Mouse (Mus musculus) hindbrain, embryonic 13.5 days (tissue): ENCODE data around the gene Piezo1. TPM values are rescaled to one million over a fixed set of nuclear protein-coding genes. Genes with fewer than 3 reads are reported as not detected.
"Not testable (repeated sequence)": the region's sequence is repeated elsewhere in the genome, so short reads cannot be mapped to it uniquely, and the experiment has no call there.

ENCODE experiments used
- ATAC-seq: fragments of 200-750 bp; cut with Nextera tagmentation; 2 replicates; pipeline ENCODE4 v1.8.0; 2017; ENCODE audit warnings: moderate TSS enrichment; ENCODE audit not compliant: low FRiP score
- H3K27ac ChIP-seq: fragments of 300-500 bp; sonication (generic); 2 replicates; pipeline ENCODE4 v1.5.1; 2015; ENCODE audit warnings: inconsistent platforms, mild to moderate bottlenecking, moderate library complexity
- H3K27me3 ChIP-seq: fragments of 300-500 bp; sonication (generic); 2 replicates; pipeline ENCODE4 v1.6.1; 2015; ENCODE audit warnings: mild to moderate bottlenecking, inconsistent platforms
- H3K36me3 ChIP-seq: fragments of 300-500 bp; sonication (generic); 2 replicates; pipeline ENCODE4 v1.6.1; 2015; ENCODE audit warnings: mild to moderate bottlenecking, inconsistent platforms
- H3K4me1 ChIP-seq: fragments of 300-500 bp; sonication (generic); replicated peaks from 2 replicates; pipeline ENCODE4 v1.6.1; 2015; ENCODE audit warnings: inconsistent platforms
- H3K4me2 ChIP-seq: fragments of 300-500 bp; sonication (generic); 2 replicates; pipeline ENCODE4 v1.6.1; 2015; ENCODE audit warnings: inconsistent platforms, mild to moderate bottlenecking, moderate library complexity
- H3K4me3 ChIP-seq: fragments of 300-500 bp; sonication (generic); 2 replicates; pipeline ENCODE4 v1.5.1; 2015; ENCODE audit warnings: mild to moderate bottlenecking, inconsistent platforms
- H3K9ac ChIP-seq: fragments of 300-500 bp; sonication (generic); 2 replicates; pipeline ENCODE4 v1.6.1; 2015; ENCODE audit warnings: mild to moderate bottlenecking, inconsistent platforms
- H3K9me3 ChIP-seq: fragments of 300-500 bp; sonication (generic); 2 replicates; pipeline ENCODE4 v1.6.1; 2016; ENCODE audit warnings: inconsistent platforms
- WGBS: fragments of 180-500 bp; shearing (Covaris S2); methylation state at CpG from one replicate; pipeline ENCODE4 v1.1.7; 2015; 5-methylcytosine and 5-hydroxymethylcytosine counted together
- polyA plus RNA-seq: library from polyadenylated mRNA; unstranded; fragments of >200 nt; fragmentation: Nextera tagmentation; extraction: Ambion mirVana; gene quantifications from 2 replicates; pipeline ENCODE4 v1.2.1, GENCODE M21; 2015

The Piezo1 gene
- polyA plus RNA-seq, 1 experiment from 2014 or later, result 3.2 TPM

- Histone ChIP-seq H3K4me2 (peak within 1 kb of the TSS; percentile 88), H3K36me3 (peaks cover 22% of the 10 kb centered on the region), H3K27ac (peak within 1 kb of the TSS; percentile 78), H3K27me3 (0 out of 2 replicates have a peak, but pooled peaks cover 6% of the 10 kb centered on the region), H3K9ac (peak within 1 kb of the TSS; percentile 91), H3K9me3 (no peaks in the 10 kb centered on the region), H3K4me3 (peak within 1 kb of the TSS; percentile 64), H3K4me1 (peaks cover 33% of the 10 kb centered on the region)
- peak; percentile 92 for ATAC-seq
- under 1% methylated on average over 39 of the region's 39 CpGs for WGBS
These were observed 25.5 kb upstream of the Piezo1 start, which contains the start of gene Aprt for GRCm38 (mm10) chr8:122576648-122577022. Aprt (minus strand) TSS chr8:122576909.

DNA sequence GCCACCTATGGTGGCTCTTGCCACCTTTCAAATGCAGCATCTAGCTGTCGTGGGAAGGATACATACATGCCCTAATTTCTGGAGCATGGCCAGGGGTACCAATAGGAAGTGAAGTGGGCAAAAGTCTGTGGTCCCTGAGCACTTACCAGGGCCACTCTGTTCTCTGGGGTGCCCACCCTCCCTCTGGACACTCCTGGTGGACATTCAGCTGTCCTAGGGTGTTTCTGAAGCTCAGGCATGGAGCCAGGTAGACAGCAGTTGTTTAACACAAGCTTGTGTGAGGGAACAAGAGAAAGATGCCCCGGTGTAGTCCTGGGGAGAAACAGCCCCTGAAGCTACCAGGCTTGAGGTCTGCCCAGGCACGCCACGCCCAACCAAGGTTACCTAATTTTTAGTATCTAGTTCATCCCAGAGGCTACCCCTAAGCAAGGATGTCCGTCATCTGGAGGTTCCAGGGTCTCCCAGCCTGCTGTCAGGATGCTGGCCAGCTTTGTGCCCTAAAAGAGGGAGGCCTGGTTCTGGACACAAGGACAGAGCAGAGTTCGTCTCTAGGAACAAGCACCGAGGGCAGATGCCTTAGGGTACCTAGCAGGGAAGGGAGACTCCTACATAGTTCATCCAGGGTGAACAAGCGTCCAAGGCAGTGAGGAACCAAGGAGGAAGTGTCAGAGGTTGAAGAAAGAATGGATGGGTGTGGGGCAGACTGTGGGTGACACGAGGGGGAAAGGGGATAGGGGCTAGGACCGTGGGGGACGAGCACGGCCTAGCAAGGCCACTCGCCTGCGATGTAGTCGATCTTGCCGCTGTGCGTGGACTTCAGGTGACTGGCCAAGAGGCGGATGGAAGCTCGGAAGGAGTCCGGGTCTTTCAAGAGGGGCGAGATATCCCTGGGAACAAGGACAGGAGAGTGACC is 24.9 kb upstream of the Piezo1 start:
- peaks cover 33% of the 10 kb centered on the region for H3K4me1 ChIP-seq
- WGBS, result 22% methylated on average over 21 of the region's 21 CpGs
- H3K27ac ChIP-seq, result peak overlapping the region; percentile 78
- peak overlapping the region; percentile 91 for H3K9ac ChIP-seq
- peaks cover 29% of the 10 kb centered on the region for H3K36me3 ChIP-seq
- H3K9me3 ChIP-seq, result no peaks in the 10 kb centered on the region
- peak; percentile 41 for ATAC-seq
- peak overlapping the region; percentile 88 for H3K4me2 ChIP-seq
- 0 out of 2 replicates have a peak, but pooled peaks cover 6% of the 10 kb centered on the region for H3K27me3 ChIP-seq
- H3K4me3 ChIP-seq, result peak overlapping the region; percentile 64

- Histone ChIP-seq H3K27ac (no peak overlapping the region), H3K27me3 (0 out of 2 replicates have a peak, but pooled peaks cover 6% of the 10 kb centered on the region), H3K4me1 (peaks cover 33% of the 10 kb centered on the region), H3K36me3 (peaks cover 36% of the 10 kb centered on the region), H3K9me3 (no peaks in the 10 kb centered on the region), H3K9ac (peak overlapping the region; percentile 91), H3K4me2 (peak overlapping the region; percentile 88), H3K4me3 (peak overlapping the region; percentile 64; the same call in 1 of the 2 replicates)
- 81% methylated on average over 8 of the region's 8 CpGs for WGBS
- no peak for ATAC-seq
These were observed 24.2 kb upstream of the Piezo1 start for GRCm38 (mm10) chr8:122575286-122575685.

- Histone ChIP-seq H3K4me2 (peak overlapping the region; percentile 88), H3K27ac (no peak overlapping the region), H3K36me3 (peaks cover 41% of the 10 kb centered on the region), H3K9me3 (no peaks in the 10 kb centered on the region), H3K9ac (0 out of 2 replicates have a peak overlapping the region, but pooled peaks have one; percentile 20), H3K27me3 (0 out of 2 replicates have a peak, but pooled peaks cover 6% of the 10 kb centered on the region), H3K4me1 (peaks cover 33% of the 10 kb centered on the region), H3K4me3 (no peak overlapping the region)
- WGBS, result 41% methylated on average over 10 of the region's 10 CpGs
- no peak for ATAC-seq
These were observed 23.6 kb upstream of the Piezo1 start for GRCm38 (mm10) chr8:122574667-122575251.

DNA sequence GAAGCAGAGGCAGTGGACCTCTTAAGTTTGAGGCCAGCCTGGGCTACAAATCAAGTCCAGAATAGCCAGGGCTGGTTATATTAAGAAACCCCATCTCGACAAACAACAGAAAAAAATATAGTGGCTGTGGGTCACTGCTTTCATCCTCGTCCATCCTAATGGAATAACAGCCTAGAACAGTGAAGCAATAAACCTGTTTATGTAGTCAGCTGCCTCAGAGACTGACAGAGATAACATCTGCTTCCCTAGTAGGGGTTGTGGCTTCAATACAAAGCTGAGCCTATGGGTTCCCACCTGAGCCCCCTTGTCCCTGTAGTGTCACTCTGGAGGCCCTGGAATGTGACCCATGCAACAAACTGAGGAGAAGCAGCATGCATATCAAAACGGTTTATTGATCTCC is 23.1 kb upstream of the Piezo1 start:
- Histone ChIP-seq H3K4me1 (peaks cover 34% of the 10 kb centered on the region), H3K36me3 (peaks cover 41% of the 10 kb centered on the region), H3K4me3 (no peak overlapping the region), H3K27ac (no peak overlapping the region), H3K27me3 (0 out of 2 replicates have a peak, but pooled peaks cover 6% of the 10 kb centered on the region), H3K9me3 (no peaks in the 10 kb centered on the region), H3K4me2 (0 out of 2 replicates have a peak overlapping the region, but pooled peaks have one; percentile 88), H3K9ac (0 out of 2 replicates have a peak overlapping the region, but pooled peaks have one; percentile 20)
- 52% methylated on average over 3 of the region's 3 CpGs for WGBS
- no peak for ATAC-seq

DNA sequence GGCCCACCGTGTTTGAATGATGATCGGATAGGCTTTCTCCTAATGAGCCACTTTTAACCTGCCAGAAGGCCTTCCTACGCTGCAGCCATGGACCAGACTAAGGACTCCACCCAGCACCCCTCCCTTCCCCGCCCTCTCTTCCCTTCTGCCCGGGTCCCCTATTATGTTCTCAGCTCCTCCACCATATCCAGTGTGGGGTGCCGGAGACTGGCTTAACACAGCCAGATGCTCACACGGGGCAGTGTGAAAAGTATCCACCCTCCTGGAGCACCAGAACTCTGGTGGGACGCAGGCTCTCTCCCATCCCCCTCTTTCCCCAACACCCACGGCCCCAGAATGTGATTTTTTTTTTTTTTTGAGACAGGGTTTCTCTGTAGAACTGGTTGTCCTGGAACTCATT is 22.4 kb upstream of the Piezo1 start:
- Histone ChIP-seq H3K4me1 (peaks cover 38% of the 10 kb centered on the region), H3K27me3 (0 out of 2 replicates have a peak, but pooled peaks cover 4% of the 10 kb centered on the region), H3K36me3 (peaks cover 41% of the 10 kb centered on the region), H3K4me3 (no peak overlapping the region), H3K4me2 (no peak overlapping the region), H3K9ac (no peak overlapping the region), H3K9me3 (no peaks in the 10 kb centered on the region), H3K27ac (no peak overlapping the region)
- ATAC-seq, result no peak
- 52% methylated on average over 9 of the region's 9 CpGs for WGBS

- ATAC-seq, H3K27me3 ChIP-seq, H3K9me3 ChIP-seq, H3K4me3 ChIP-seq, H3K27ac ChIP-seq, H3K9ac ChIP-seq, H3K4me2 ChIP-seq: not testable (repeated sequence)
- Histone ChIP-seq H3K36me3 (peaks cover 41% of the 10 kb centered on the region), H3K4me1 (peaks cover 42% of the 10 kb centered on the region)
- 31% methylated on average over 4 of the region's 4 CpGs for WGBS
These were observed 22.0 kb upstream of the Piezo1 start for GRCm38 (mm10) chr8:122573176-122573575.

GRCm38 (mm10) chr8:122572751-122573150 is 21.6 kb upstream of the Piezo1 start:
- Histone ChIP-seq H3K36me3 (peaks cover 41% of the 10 kb centered on the region), H3K27ac (no peak overlapping the region), H3K4me1 (peaks cover 42% of the 10 kb centered on the region), H3K4me3 (no peak overlapping the region), H3K4me2 (no peak overlapping the region), H3K9me3 (no peaks in the 10 kb centered on the region), H3K9ac (no peak overlapping the region), H3K27me3 (no peaks in the 10 kb centered on the region)
- ATAC-seq, result no peak
- WGBS, result 93% methylated on average over 3 of the region's 3 CpGs

DNA sequence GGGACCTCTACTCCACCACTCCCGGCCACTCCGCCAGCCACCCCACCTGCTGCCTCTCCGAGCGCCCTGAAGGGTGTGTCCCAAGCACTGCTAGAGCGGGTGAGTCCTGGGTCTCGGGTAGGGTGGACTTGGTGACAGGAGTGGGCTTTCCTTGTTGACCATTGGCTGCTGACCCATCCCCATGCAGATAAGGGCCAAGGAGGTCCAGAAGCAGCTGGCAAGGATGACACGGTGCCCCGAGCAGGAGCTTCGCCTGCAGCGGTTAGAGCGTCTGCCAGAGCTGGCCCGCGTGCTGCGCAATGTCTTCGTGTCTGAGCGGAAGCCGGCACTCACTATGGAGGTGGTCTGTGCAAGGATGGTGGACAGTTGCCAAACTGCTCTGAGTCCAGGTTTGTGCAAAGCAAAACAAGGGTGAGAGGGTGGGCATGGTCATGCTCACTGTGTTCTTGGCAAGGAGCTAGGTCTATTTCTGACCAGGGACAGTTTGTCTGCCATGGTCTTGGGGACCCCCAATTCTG is 20.7 kb upstream of the Piezo1 start:
- Histone ChIP-seq H3K9me3 (no peaks in the 10 kb centered on the region), H3K9ac (no peak overlapping the region), H3K27me3 (no peaks in the 10 kb centered on the region), H3K4me2 (no peak overlapping the region), H3K36me3 (peaks cover 41% of the 10 kb centered on the region), H3K4me3 (no peak overlapping the region), H3K4me1 (peaks cover 43% of the 10 kb centered on the region), H3K27ac (no peak overlapping the region)
- no peak for ATAC-seq
- WGBS, result 93% methylated on average over 17 of the region's 17 CpGs

GRCm38 (mm10) chr8:122571153-122571552 is 20.0 kb upstream of the Piezo1 start:
- no peaks in the 10 kb centered on the region for H3K27me3 ChIP-seq
- H3K9ac ChIP-seq, result no peak overlapping the region
- peaks cover 41% of the 10 kb centered on the region for H3K36me3 ChIP-seq
- peaks cover 47% of the 10 kb centered on the region for H3K4me1 ChIP-seq
- WGBS, result 93% methylated on average over 11 of the region's 11 CpGs
- H3K27ac ChIP-seq, result no peak overlapping the region
- no peaks in the 10 kb centered on the region for H3K9me3 ChIP-seq
- no peak overlapping the region for H3K4me3 ChIP-seq
- no peak overlapping the region for H3K4me2 ChIP-seq
- ATAC-seq, result no peak

DNA sequence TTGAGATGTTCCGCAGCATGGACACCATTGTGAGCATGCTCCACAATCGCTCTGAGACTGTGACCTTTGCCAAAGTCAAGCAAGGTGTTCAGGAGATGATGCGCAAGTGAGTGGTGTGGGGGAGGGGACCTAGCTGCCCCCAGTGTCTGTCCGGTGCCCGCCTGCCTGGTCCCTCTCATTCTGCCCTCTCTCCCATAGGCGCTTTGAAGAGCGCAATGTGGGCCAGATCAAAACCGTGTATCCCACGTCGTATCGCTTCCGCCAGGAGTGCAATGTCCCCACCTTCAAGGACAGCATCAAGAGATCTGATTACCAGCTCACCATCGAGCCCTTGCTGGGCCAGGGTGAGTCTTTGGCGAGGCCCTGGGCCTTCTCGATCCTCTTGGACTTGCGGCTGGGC is 18.9 kb upstream of the Piezo1 start:
- H3K36me3 ChIP-seq, result peaks cover 41% of the 10 kb centered on the region
- H3K9me3 ChIP-seq, result no peaks in the 10 kb centered on the region
- no peak overlapping the region for H3K9ac ChIP-seq
- peaks cover 36% of the 10 kb centered on the region for H3K4me1 ChIP-seq
- H3K27ac ChIP-seq, result no peak overlapping the region
- ATAC-seq, result no peak
- H3K4me3 ChIP-seq, result no peak overlapping the region
- H3K4me2 ChIP-seq, result no peak overlapping the region
- H3K27me3 ChIP-seq, result no peaks in the 10 kb centered on the region
- 99% methylated on average over 16 of the region's 16 CpGs for WGBS

- H3K36me3 ChIP-seq, result peaks cover 35% of the 10 kb centered on the region
- H3K27me3 ChIP-seq, result no peaks in the 10 kb centered on the region
- H3K9ac ChIP-seq, result peak overlapping the region; percentile 59; the same call in 1 of the 2 replicates
- no peak overlapping the region for H3K27ac ChIP-seq
- no peaks in the 10 kb centered on the region for H3K9me3 ChIP-seq
- H3K4me1 ChIP-seq, result peaks cover 30% of the 10 kb centered on the region
- 62% methylated on average over 9 of the region's 9 CpGs for WGBS
- peak overlapping the region; percentile 95 for H3K4me2 ChIP-seq
- peak overlapping the region; percentile 75 for H3K4me3 ChIP-seq
- ATAC-seq, result no peak
These were observed 18.2 kb upstream of the Piezo1 start for GRCm38 (mm10) chr8:122569329-122569728.
